Mouse (Mus musculus): ENCODE results near the gene Fbxl17. TPM values are rescaled to one million over a fixed set of nuclear protein-coding genes. Genes with fewer than 3 reads are reported as not detected.
A peak's percentile ranks its signal among the peaks of the same experiment; 100 is the strongest.

The Fbxl17 gene
- total and polyA plus RNA-seq, 2 experiments from 2014 or later: 10.7 to 32.0 TPM

- no peak overlapping the region for H3K4me2 ChIP-seq (ENCODE audit: low read depth)
- no peaks in the 10 kb centered on the region for H3K27me3 ChIP-seq (ENCODE audit: insufficient read depth, low read length)
- no peak overlapping the region for H3K4me3 ChIP-seq (ENCODE audit: low read depth, low read length)
- ATAC-seq (no peak), DNase-seq (no peak)
- no peak for TF ChIP-seq CTCF (IDR thresholded peaks at IDR 0.05; ENCODE audit: low read depth)
- H3K27ac ChIP-seq (ENCODE audit: low read depth, low read length): no peak overlapping the region
- H3K4me1 ChIP-seq (ENCODE audit: insufficient read depth): no peaks in the 10 kb centered on the region
- 96% methylated on average over 9 of the region's 9 CpGs for WGBS
- no peaks in the 10 kb centered on the region for H3K9me3 ChIP-seq (ENCODE audit: low read length)
- H3K9ac ChIP-seq: no peak overlapping the region
- no peaks in the 10 kb centered on the region for H3K36me3 ChIP-seq (ENCODE audit: insufficient read depth)
These were observed 254.3 kb downstream of the Fbxl17 start for GRCm38 (mm10) chr17:63245472-63245871.

- ATAC-seq (no peak), DNase-seq (no peak)
- Histone ChIP-seq H3K4me3 (ENCODE audit: low read depth, low read length) (no peak overlapping the region), H3K9ac (no peak overlapping the region), H3K27ac (ENCODE audit: low read depth, low read length) (no peak overlapping the region), H3K27me3 (ENCODE audit: insufficient read depth, low read length) (no peaks in the 10 kb centered on the region), H3K36me3 (ENCODE audit: insufficient read depth) (no peaks in the 10 kb centered on the region), H3K4me2 (ENCODE audit: low read depth) (no peak overlapping the region), H3K4me1 (ENCODE audit: insufficient read depth) (no peaks in the 10 kb centered on the region), H3K9me3 (ENCODE audit: low read length) (no peaks in the 10 kb centered on the region)
- WGBS: 99% methylated on average over 3 of the region's 3 CpGs
- TF ChIP-seq CTCF (IDR thresholded peaks at IDR 0.05; ENCODE audit: low read depth): no peak
These were observed 257.1 kb downstream of the Fbxl17 start for GRCm38 (mm10) chr17:63242761-63243160.

- Histone ChIP-seq H3K4me1 (ENCODE audit: insufficient read depth) (no peaks in the 10 kb centered on the region), H3K4me2 (ENCODE audit: low read depth) (no peak overlapping the region), H3K9me3 (ENCODE audit: low read length) (no peaks in the 10 kb centered on the region), H3K36me3 (ENCODE audit: insufficient read depth) (no peaks in the 10 kb centered on the region), H3K27me3 (ENCODE audit: insufficient read depth, low read length) (no peaks in the 10 kb centered on the region), H3K27ac (ENCODE audit: low read depth, low read length) (no peak overlapping the region), H3K4me3 (ENCODE audit: low read depth, low read length) (no peak overlapping the region), H3K9ac (no peak overlapping the region)
- ATAC-seq (no peak), DNase-seq (no peak)
- WGBS: 90% methylated on average over 5 of the region's 5 CpGs
- no peak for TF ChIP-seq CTCF (IDR thresholded peaks at IDR 0.05; ENCODE audit: low read depth)
These were observed 259.1 kb downstream of the Fbxl17 start for GRCm38 (mm10) chr17:63240731-63241106.

GRCm38 (mm10) chr17:63240021-63240730 is 259.6 kb downstream of the Fbxl17 start:
- H3K4me2 ChIP-seq (ENCODE audit: low read depth): no peak overlapping the region
- H3K9me3 ChIP-seq (ENCODE audit: low read length): no peaks in the 10 kb centered on the region
- no peaks in the 10 kb centered on the region for H3K4me1 ChIP-seq (ENCODE audit: insufficient read depth)
- DNase-seq (no peak), ATAC-seq (no peak)
- no peaks in the 10 kb centered on the region for H3K36me3 ChIP-seq (ENCODE audit: insufficient read depth)
- no peaks in the 10 kb centered on the region for H3K27me3 ChIP-seq (ENCODE audit: insufficient read depth, low read length)
- no peak overlapping the region for H3K27ac ChIP-seq (ENCODE audit: low read depth, low read length)
- H3K9ac ChIP-seq: no peak overlapping the region
- no peak for TF ChIP-seq CTCF (IDR thresholded peaks at IDR 0.05; ENCODE audit: low read depth)
- 59% methylated on average over 9 of the region's 9 CpGs for WGBS
- no peak overlapping the region for H3K4me3 ChIP-seq (ENCODE audit: low read depth, low read length)

GRCm38 (mm10) chr17:63236846-63237245 is 263.0 kb downstream of the Fbxl17 start:
- DNase-seq: no peak
- no peaks in the 10 kb centered on the region for H3K27me3 ChIP-seq (ENCODE audit: insufficient read depth, low read length)
- no peak overlapping the region for H3K27ac ChIP-seq (ENCODE audit: low read depth, low read length)
- H3K4me3 ChIP-seq (ENCODE audit: low read depth, low read length): no peak overlapping the region
- H3K36me3 ChIP-seq (ENCODE audit: insufficient read depth): no peaks in the 10 kb centered on the region
- H3K9me3 ChIP-seq (ENCODE audit: low read length): no peaks in the 10 kb centered on the region
- H3K4me2 ChIP-seq (ENCODE audit: low read depth): no peak overlapping the region
- no peaks in the 10 kb centered on the region for H3K4me1 ChIP-seq (ENCODE audit: insufficient read depth)
- no peak overlapping the region for H3K9ac ChIP-seq
- no peak for TF ChIP-seq CTCF (IDR thresholded peaks at IDR 0.05; ENCODE audit: low read depth)
- no peak for ATAC-seq

GRCm38 (mm10) chr17:63236221-63236620 is 263.6 kb downstream of the Fbxl17 start:
- Histone ChIP-seq H3K4me1 (ENCODE audit: insufficient read depth) (no peaks in the 10 kb centered on the region), H3K4me2 (ENCODE audit: low read depth) (no peak overlapping the region), H3K9ac (no peak overlapping the region), H3K36me3 (ENCODE audit: insufficient read depth) (no peaks in the 10 kb centered on the region), H3K9me3 (ENCODE audit: low read length) (no peaks in the 10 kb centered on the region), H3K4me3 (ENCODE audit: low read depth, low read length) (no peak overlapping the region), H3K27me3 (ENCODE audit: insufficient read depth, low read length) (no peaks in the 10 kb centered on the region), H3K27ac (ENCODE audit: low read depth, low read length) (no peak overlapping the region)
- ATAC-seq (no peak), DNase-seq (no peak)
- 82% methylated on average over 8 of the region's 8 CpGs for WGBS
- TF ChIP-seq CTCF (IDR thresholded peaks at IDR 0.05; ENCODE audit: low read depth): no peak

GRCm38 (mm10) chr17:63235821-63236220 is 264.0 kb downstream of the Fbxl17 start:
- Histone ChIP-seq H3K4me2 (ENCODE audit: low read depth) (no peak overlapping the region), H3K4me1 (ENCODE audit: insufficient read depth) (no peaks in the 10 kb centered on the region), H3K4me3 (ENCODE audit: low read depth, low read length) (no peak overlapping the region), H3K9me3 (ENCODE audit: low read length) (no peaks in the 10 kb centered on the region), H3K27me3 (ENCODE audit: insufficient read depth, low read length) (no peaks in the 10 kb centered on the region), H3K36me3 (ENCODE audit: insufficient read depth) (no peaks in the 10 kb centered on the region), H3K27ac (ENCODE audit: low read depth, low read length) (no peak overlapping the region), H3K9ac (no peak overlapping the region)
- no peak for DNase-seq
- 0 out of 2 replicates have a peak, but pooled peaks have one; percentile 7 for TF ChIP-seq CTCF (IDR thresholded peaks at IDR 0.05; ENCODE audit: low read depth)
- WGBS: 66% methylated on average over 3 of the region's 3 CpGs
- no peak for ATAC-seq

Data from forebrain, postnatal 0 days (tissue).